Mouse (Mus musculus) liver, adult (tissue): ENCODE measurements around the gene 2610318N02Rik.

Experiments
- GATA4 ChIP-seq: IDR thresholded peaks from 2 replicates; pipeline ENCODE4 v1.6.1; 2014; ENCODE audit warnings: mild to moderate bottlenecking, low read length; ENCODE audit not compliant: insufficient replicate concordance

Gene 2610318N02Rik

DNA sequence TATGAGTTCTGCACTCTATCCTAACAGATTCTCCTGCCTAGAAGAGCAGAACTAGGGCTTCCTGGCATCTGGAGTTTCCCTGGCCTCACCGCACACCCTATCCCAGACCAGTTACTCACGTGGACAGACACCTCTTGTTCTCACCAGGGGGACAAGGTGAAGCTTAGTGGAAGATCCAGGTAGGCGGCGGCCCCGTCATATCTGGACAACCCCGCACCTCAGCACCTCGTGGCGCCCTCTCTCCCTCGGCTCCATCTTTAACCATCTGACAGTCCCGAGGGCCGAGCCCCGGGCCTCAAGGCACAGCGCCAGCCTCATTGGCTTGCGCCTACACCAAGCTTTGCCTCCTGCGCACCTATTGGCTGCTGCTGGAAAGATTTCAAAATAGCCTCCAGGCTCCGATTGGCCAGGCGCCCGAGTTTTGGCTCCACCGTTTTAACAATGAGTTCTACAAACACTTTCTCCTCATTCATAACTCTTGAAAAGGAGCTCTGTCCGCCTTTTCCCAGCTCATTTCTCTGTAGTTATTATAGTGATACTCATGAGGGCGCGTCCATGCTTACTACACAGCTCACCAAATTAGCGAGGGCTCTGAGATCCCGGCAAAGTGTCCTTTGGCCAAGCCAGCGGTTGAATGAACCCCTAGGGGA lies at the start of gene 2610318N02Rik:
Gene 2610318N02Rik (minus strand): TSS at position 297 of the 650 bp plus-strand sequence.
- TF ChIP-seq GATA4 = no peak

DNA sequence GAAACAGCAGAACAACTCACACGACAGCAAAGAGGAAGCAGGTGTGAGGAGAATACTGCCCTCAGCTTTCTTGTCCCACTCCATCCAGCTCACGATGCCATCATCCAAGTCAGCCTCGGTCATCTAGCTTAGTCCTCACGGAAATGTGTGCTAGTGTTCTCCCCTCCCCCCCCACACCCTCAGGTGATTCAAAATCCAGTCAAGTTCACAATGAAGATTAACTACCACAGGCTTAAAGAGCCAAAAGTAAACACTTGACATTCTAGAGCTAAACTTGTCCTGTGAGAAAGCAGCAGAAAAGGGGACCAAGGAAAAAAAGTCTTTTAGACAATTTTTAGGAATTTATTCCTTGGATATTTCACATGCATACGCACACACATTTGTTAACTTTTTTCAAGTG lies 43.1 kb upstream of the 2610318N02Rik start:
- TF ChIP-seq GATA4 = no peak

GRCm38 (mm10) chr16:17167179-17167578 lies 42.2 kb upstream of the 2610318N02Rik start:
- no peak for TF ChIP-seq GATA4

DNA sequence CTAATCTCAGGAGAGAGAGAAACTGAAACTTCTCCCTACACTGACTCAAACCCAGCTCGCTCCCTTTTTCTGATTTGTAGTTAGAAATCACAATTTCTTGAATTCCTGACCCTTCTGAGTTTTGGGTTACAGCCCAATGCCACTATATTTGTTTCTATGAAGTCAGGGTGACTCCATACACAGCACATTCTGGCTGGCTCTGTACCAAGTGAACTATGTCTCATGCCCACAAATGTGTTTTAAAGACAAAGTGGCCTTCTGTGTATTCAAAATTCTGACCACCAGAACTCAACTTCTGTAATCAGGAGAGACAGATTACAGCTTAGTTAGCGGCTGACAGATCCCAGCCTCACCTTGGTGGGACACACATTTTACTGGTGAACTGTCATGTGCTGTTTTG lies 29.4 kb upstream of the 2610318N02Rik start:
- no peak for TF ChIP-seq GATA4

DNA sequence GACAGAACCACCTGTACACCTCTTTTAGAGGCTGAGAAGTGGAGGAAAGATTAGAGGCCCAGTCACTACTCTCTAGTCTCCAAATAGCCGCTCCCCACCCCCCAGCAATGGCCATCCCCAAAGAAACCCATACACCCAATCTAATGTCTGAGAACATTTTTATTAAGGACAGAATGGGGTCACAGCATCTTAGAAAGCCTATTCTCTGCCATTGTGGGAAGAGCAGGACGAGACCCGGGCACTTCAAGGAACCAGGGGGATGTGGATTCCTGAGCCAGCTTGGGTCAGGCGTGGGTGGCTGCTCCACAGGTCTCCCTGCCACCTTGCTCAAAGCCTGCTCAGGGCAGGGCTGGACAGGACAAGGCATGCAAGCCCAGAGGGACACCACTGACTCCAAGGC lies 26.9 kb upstream of the 2610318N02Rik start:
- TF ChIP-seq GATA4 = no peak

GRCm38 (mm10) chr16:17150520-17151258 lies 25.7 kb upstream of the 2610318N02Rik start:
- no peak for TF ChIP-seq GATA4

GRCm38 (mm10) chr16:17148084-17148483 lies 23.1 kb upstream of the 2610318N02Rik start:
- TF ChIP-seq GATA4 = no peak

DNA sequence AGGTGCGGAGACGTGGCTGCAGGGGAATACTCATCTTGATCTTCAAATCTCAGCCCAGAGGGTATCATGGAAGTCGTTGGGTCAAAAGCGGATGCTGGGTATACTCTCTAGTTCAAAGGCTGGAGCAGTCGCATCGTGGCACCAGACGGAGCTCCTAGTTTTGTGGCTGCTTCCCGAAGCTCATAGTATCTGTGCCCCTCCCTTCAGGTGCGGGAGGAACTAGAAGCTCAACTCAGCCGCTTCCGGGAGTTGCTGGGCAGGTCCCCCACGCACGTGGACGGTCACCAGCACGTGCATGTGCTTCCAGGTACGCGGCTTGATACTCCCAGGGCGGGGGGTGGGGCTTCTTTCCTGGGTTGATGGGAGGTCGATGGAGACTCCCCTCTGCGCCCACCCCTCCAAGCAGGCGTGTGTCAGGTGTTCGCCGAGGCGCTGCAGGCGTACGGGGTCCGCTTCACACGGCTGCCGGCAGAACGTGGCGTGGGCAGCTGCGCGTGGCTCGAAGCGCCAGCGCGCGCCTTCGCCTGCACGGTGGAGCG lies 22.5 kb upstream of the 2610318N02Rik start:
- TF ChIP-seq GATA4 = no peak

DNA sequence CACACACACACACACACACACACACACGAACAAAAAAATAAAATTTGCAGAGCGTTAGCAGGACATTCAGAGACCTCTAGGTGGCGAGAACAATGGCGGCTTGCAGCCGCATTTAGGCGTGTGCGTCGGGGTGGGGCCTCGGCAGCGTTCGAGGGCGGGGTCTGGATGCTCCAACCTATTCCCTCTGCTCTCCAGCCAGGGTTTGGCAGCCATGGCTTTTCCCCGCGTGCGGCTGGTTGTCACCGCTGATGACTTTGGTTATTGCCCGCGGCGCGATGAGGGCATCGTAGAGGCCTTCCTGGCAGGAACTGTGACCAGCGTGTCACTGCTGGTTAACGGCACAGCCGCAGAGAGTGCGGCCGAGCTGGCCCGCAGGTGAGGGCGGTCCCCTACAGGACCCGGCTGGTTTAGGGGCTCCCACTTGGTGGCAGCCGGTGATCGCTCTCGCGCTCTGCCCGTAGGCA lies 21.8 kb upstream of the 2610318N02Rik start, which contains the start of gene Ccdc116:
Gene Ccdc116 (minus strand): TSS at position 458 of the 464 bp plus-strand sequence.
- no peak for TF ChIP-seq GATA4

DNA sequence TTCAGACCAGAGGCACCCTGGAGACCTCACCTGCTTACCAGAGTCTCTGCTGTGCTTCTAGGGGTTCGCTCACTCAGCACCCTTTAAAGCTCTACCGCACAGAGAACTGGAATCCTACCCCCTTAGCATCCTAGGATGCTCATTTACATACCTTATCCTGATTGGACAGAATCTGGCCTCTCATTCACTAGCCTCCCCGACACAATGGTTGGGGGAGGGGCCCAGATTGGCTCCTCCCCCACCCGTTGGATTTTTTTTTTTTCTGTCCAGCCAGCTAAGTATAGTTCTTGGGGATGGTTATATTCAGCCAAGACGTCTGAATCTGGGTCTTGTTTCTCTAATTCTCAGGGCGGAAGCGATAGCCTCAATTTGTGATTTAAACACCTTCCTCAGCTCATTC lies 19.4 kb upstream of the 2610318N02Rik start, which contains the start of gene Ydjc:
Gene Ydjc (plus strand): TSS at position 283 of the 400 bp plus-strand sequence.
- no peak for TF ChIP-seq GATA4

GRCm38 (mm10) chr16:17137355-17137754 lies 12.4 kb upstream of the 2610318N02Rik start:
- no peak for TF ChIP-seq GATA4

DNA sequence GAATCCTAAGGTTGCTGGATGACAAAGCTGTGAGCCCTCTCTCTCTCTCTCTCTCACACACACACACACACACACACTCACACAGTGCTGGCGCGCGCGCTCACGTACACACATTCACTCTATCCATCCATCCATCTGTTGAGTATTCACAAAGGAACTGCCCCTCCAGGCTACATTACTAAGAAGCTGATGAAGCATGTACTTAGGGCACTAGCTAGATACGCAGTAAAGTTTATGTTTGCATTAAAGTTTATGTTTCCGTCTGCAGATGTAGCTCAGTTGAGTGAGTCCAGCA lies 7.9 kb upstream of the 2610318N02Rik start:
- no peak for TF ChIP-seq GATA4

GRCm38 (mm10) chr16:17132089-17132905 lies 7.3 kb upstream of the 2610318N02Rik start, which contains the start of gene Sdf2l1:
Gene Sdf2l1, minus strand, starts transcription at chr16:17132383.
- TF ChIP-seq GATA4 = no peak

DNA sequence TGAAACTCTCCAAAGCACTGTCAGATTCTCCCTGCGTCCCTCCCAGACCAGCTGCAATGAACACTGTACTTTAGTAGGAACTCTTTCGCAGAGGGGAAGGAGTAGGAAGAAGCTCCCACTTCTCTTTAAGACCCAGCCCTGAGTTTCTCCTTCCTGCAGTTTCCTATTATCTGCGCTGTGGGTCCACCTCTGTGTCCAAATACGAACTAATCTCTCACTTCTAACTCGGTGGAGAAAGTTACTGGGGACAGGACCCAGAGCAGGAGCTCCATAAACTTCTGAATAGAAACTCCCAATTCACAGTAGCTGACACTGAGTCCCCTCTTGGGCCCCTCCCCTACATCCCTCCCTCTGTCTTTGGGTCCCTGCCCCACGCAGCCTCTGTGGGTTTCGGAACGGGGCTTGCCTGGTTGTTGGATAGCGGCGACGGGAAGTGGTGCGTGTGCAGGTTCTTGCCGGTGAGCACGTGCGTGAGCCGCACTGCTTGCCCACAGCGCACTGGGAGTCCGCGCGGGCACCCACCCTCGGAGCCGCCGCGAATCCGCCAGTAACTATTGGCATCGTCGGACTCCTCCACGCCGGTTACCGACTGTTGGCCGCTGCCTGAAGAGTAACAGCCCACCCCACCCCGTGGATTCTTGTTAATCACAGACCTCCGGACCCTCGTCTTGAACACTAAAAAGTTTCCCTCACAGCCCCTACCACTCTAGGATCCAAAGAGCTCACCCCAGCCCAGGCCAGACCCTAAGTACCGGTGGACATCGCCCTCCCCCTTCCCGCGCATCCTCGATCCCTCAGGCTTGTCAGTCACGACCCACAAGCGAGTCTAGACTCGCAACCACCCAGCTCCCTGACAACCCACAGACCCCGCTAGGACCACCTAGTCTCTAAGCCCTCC lies 6.5 kb upstream of the 2610318N02Rik start:
- TF ChIP-seq GATA4 = no peak
